Mouse (Mus musculus) regulatory T cell (primary cell): Measurements from ENCODE around the gene Fgfr4.

Experiments
- in situ Hi-C: fragments of 300-600 bp; cut with MboI, MseI; formaldehyde crosslinking; loops from one replicate; pipeline ENCODE4 v1.15.1; 2025; ENCODE audit warnings: high pct_unique_total_duplicates

The Fgfr4 gene

DNA sequence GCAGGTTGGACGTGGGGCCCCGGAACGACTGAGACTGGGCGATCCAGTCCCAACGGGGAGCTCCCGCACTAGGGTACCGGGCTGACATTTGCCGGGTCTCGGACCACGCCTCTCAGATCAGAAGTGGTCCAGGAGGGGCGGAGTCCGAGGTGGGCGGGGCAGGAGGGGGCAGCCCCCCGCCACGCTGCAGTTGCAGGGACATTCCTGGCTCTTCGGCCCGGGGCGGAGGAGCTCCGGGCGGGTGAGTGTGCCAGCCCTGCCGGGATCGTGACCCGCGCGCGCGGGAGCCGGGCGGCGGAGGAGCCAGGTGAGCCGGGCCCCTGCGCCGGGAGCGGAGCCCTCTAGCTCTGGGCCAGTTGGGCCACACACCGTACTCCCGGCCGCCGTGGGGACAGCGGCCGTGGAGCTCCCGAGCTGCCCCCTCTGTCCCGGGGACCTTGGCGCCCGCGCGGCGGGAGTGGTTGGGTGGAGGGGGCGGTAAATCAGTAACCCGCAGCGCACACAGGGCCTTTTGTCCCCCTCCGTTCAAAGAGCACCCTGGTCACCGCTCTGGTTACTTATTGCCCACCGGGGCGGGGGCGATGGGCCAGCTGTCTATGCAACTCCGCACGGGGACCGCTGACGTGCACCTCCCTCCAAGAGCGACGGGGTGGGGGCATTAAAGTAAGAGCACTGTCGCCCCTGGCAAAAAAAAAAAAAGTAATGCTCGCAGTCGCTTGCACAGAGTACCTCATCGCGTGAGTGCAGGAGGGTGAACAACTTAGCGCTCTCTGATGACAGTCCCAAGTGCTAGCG, at the start of gene Fgfr4:
Gene Fgfr4, plus strand, starts transcription at position 20 of the 795 bp plus-strand sequence.
- in situ Hi-C loops = no loop called here

DNA sequence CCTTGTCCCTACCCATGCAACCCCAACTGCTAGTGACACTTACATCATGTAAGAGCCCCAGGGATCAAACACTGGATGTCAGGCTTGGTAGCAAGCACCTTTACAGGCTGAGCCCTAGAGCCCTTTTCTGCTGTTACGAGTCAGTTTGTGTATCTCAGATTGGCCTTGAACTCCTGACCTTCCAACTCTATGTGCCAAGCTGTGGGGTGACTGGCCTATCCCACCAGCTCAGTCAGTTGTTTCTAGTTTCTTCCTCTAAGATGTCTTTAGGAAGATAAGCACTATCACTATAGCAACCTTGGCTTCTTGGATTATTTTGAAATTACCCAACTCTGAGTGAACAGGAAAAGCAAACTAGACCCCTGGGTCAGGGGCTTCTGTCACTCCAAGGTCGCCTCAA, 49.1 kb upstream of the Fgfr4 start:
- in situ Hi-C loops = no loop called here

- in situ Hi-C loops = loop anchor here (5.0 kb wide), 1 partner anchor 413 kb away; the partner anchor contains the start of gene Rnf44
Measured at GRCm38 (mm10) chr13:55105045-55105952, 47.1 kb upstream of the Fgfr4 start, which contains the start of gene Zfp346. TSS of gene Zfp346 (plus strand) at chr13:55105311.

- in situ Hi-C loops = loop anchor here (5.0 kb wide), 1 partner anchor 414 kb away; the partner anchor contains the start of gene Rnf44
Measured at GRCm38 (mm10) chr13:55105953-55106691, 46.3 kb upstream of the Fgfr4 start.

DNA sequence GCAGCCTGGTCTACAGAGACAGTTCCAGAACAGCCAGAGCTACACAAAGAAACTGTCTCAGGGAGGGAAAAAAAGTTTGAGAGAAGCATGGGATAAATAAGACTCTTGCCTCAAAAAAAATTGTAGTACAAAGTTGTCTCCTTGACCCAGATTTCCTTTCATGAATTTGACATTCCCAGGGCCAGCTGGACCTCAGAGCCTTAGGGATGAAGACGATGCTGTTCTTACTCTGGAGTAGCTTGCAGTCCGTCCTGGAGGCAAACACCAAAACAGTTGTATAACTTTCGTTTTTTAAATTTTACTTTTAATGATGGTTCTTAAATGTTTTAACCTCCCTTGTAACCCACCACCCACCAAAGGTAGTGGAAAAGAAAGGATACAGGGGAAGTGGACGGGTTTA, 45.3 kb upstream of the Fgfr4 start:
- in situ Hi-C loops = loop anchor here (5.0 kb wide), 1 partner anchor 415 kb away; the partner anchor contains the start of gene Rnf44

- in situ Hi-C loops = loop anchor here (5.0 kb wide), 1 partner anchor 415 kb away; the partner anchor contains the start of gene Rnf44
Measured at GRCm38 (mm10) chr13:55107694-55108093, 44.7 kb upstream of the Fgfr4 start.

GRCm38 (mm10) chr13:55114375-55114774, 38.1 kb upstream of the Fgfr4 start:
- in situ Hi-C loops = no loop called here

DNA sequence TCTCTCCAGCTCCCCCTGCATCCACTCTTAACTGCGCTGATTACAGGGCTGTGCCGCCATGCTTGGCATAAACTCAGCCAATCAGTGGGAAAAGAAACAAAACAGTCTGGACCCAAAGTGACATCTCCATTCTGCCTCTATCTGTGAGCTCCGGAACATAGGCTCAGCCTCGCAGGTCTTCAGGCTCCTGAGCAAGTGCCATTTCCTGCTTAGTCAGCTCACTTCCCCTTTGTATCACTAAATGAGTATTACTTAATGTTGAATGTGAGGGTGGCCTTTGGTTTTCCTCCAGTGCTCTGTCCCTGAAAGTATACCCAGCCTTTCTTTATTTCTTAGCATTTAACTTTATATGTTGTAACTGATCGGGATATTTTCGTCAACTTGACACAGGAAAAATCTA, 27.5 kb upstream of the Fgfr4 start:
- in situ Hi-C loops = loop anchor here (10.0 kb wide), 1 partner anchor 180 kb away; no protein-coding TSS in a partner anchor

- in situ Hi-C loops = no loop called here
Measured at GRCm38 (mm10) chr13:55133448-55133847, 19.0 kb upstream of the Fgfr4 start, which contains the start of gene Gm17617. TSS of gene Gm17617 (minus strand) at chr13:55133548.

DNA sequence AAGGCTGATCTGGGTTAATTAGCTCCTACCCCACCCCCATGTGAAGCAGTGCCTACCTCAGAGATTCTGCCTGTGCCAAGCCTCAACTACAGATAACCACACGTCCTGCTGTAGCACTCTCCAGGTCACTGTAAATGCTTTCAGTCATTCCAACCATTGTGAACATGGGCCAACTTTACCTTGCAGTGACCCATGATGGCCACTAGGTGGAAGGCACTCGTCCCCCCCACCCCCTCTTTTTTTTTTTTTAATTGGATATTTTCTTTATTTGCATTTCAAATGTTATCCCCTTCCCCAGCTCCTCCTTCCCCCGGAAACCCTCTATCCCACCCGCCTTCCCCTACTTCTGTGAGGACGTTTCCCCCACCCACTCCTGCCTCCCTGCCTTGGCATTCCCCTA, 17.1 kb upstream of the Fgfr4 start:
- in situ Hi-C loops = loop anchor here (5.0 kb wide), 1 partner anchor 42 kb away; no protein-coding TSS in a partner anchor

DNA sequence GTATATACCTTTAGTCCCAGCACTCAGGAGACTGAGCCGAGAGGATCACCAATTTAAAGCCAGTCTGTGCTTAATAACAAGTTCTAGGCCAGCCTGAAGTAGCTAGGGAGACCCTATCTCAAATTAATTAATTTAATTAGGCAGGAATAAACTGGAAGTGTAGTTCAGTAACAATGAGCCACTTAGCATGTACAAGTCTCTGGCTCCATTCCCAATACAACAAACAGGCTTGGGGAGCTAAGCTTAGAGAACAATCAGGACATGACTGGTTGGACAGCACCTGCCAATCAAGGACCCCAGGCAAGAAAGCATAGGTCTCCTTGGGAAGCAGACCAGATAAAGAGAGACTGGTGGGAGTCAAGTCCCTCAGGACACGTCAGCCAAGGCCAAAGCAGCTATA, 12.2 kb upstream of the Fgfr4 start:
- in situ Hi-C loops = no loop called here

GRCm38 (mm10) chr13:55153951-55154350, 1.5 kb downstream of the Fgfr4 start:
- in situ Hi-C loops = no loop called here

GRCm38 (mm10) chr13:55162365-55162764, 9.9 kb downstream of the Fgfr4 start:
- in situ Hi-C loops = no loop called here

DNA sequence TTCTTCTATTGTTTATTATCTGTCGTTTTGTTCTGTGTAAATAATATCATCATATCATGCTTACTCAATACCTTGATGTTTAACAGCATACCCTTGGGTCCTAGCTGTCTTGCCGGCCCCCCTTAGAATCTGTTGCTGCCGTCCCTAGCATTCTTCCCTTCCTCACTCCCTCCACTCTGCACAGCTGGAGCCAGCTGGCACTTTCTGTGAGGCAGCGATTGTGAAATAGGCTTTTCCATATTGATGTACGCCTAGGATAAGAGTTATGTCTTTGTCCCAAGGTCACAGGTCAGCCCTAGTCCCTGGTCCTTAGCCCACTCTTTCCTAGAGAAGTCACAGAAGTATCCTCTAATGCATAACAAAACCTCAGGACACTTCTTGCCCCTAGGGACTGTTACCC, 11.1 kb downstream of the Fgfr4 start:
- in situ Hi-C loops = no loop called here

GRCm38 (mm10) chr13:55165831-55166339, 13.4 kb downstream of the Fgfr4 start:
- in situ Hi-C loops = no loop called here

DNA sequence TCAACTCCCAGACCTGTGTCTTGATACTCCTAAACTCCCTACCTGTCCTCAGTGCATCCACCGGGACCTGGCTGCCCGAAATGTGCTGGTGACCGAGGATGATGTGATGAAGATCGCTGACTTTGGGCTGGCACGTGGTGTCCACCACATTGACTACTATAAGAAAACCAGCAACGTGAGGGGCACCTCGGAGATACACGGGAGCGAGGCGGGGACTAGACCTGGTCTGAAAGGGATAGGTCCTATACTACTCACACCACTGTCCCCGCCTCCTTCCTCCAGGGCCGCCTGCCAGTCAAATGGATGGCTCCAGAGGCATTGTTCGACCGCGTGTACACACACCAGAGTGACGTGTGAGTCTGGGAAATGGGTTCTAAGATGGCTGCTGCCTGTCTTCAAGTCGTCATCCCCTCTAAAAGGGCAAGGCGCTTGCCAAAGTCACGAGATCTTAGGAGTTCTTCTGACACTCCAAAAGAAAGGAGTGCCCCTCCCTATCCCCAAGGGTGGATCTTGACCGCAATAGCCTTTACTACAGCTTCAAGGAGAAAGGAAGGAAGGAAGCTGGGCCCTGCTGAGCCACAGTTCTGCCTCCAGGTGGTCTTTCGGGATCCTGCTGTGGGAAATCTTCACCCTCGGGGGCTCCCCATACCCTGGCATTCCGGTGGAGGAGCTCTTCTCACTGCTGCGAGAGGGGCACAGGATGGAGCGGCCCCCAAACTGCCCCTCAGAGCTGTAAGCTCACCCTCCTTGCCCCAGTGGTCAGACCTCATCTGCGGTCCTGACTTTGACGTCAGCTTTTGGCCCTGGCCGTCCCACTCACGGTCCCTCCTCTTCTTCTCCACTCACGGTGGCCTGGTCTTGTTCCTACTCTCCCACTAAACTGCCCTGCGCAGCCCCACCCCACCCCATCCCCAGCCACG, 14.6 kb downstream of the Fgfr4 start:
- in situ Hi-C loops = no loop called here

GRCm38 (mm10) chr13:55167798-55168197, 15.4 kb downstream of the Fgfr4 start:
- in situ Hi-C loops = no loop called here

GRCm38 (mm10) chr13:55168255-55168654, 15.8 kb downstream of the Fgfr4 start:
- in situ Hi-C loops = no loop called here

DNA sequence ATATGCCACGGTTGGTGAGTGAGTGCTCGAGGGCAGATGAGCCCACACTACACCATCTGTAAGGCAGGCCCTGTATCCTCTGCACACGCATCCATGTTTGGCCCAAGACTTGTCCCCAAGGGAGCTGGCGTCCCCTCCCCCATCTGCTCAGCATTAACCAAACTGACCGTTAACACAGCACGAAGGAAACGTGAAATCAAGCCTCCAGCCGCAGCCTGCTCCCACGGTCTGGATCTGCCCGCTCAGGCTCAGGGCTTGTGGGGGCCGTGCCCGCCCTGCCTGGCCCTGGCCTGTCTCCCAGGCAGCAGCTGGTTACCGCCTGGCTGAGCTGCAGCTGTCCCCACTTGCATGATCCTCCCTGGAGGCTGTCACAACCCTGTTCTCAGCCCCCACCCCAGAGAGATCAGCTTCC, 16.5 kb downstream of the Fgfr4 start:
- in situ Hi-C loops = no loop called here
